Mouse (Mus musculus) kidney, embryonic 16.5 days (tissue): ENCODE data around the gene Cldn7. TPM values are rescaled to one million over a fixed set of nuclear protein-coding genes. Genes with fewer than 3 reads are reported as not detected.

Experiments
- ATAC-seq: fragments of 200-750 bp; cut with Nextera tagmentation; 2 replicates; pipeline ENCODE4 v1.8.0; 2017; ENCODE audit warnings: moderate TSS enrichment; ENCODE audit not compliant: low FRiP score, low TSS enrichment
- H3K27ac ChIP-seq: fragments of 300-500 bp; sonication (generic); 2 replicates; pipeline ENCODE4 v1.5.1; 2014; ENCODE audit warnings: low read length
- H3K27me3 ChIP-seq: fragments of 300-500 bp; sonication (generic); 2 replicates; pipeline ENCODE4 v1.6.1; 2014; ENCODE audit warnings: low read length, control low read depth, mixed read lengths; ENCODE audit not compliant: insufficient read depth
- H3K36me3 ChIP-seq: fragments of 300-500 bp; sonication (generic); 2 replicates; pipeline ENCODE4 v1.6.1; 2014; ENCODE audit warnings: low read length, control low read depth, mixed read lengths; ENCODE audit not compliant: insufficient read depth
- H3K4me1 ChIP-seq: fragments of 300-500 bp; sonication (generic); 2 replicates; pipeline ENCODE4 v1.6.1; 2014; ENCODE audit warnings: low read length, control low read depth, mixed read lengths; ENCODE audit not compliant: insufficient read depth
- H3K4me2 ChIP-seq: fragments of 300-500 bp; sonication (generic); replicated peaks from 2 replicates; pipeline ENCODE4 v1.6.1; 2014; ENCODE audit warnings: low read depth, low read length
- H3K4me3 ChIP-seq: fragments of 300-500 bp; sonication (generic); 2 replicates; pipeline ENCODE4 v1.5.1; 2014; ENCODE audit warnings: mild to moderate bottlenecking, low read length
- H3K9ac ChIP-seq: fragments of 300-500 bp; sonication (generic); replicated peaks from 2 replicates; pipeline ENCODE4 v1.6.1; 2014; ENCODE audit warnings: low read length
- H3K9me3 ChIP-seq: fragments of 300-500 bp; sonication (generic); 2 replicates; pipeline ENCODE4 v1.6.1; 2016; ENCODE audit warnings: low read length, control low read depth
- WGBS: fragments of 180-500 bp; shearing (Covaris S2); extraction: QIAGEN DNeasy Blood & Tissue Kit; methylation state at CpG from one replicate; pipeline ENCODE4 v1.1.7; 2014; 5-methylcytosine and 5-hydroxymethylcytosine counted together
- polyA plus RNA-seq: library from polyadenylated mRNA; unstranded; fragments of >200 nt; fragmentation: Nextera tagmentation; extraction: Ambion mirVana; gene quantifications from 2 replicates; pipeline ENCODE4 v1.2.1, GENCODE M21; 2015

Cldn7 gene
- polyA plus RNA-seq, 1 experiment from 2014 or later, result 225 TPM

- 32% methylated on average over 17 of the region's 17 CpGs for WGBS
- peak overlapping the region; percentile 80 for H3K27ac ChIP-seq
- peak overlapping the region; percentile 57 for H3K9ac ChIP-seq
- H3K36me3 ChIP-seq, result peaks cover 21% of the 10 kb centered on the region
- ATAC-seq, result no peak
- peak overlapping the region; percentile 61 for H3K4me2 ChIP-seq
- peaks cover 44% of the 10 kb centered on the region for H3K27me3 ChIP-seq
- peak overlapping the region; percentile 54 for H3K4me3 ChIP-seq
- peaks cover 16% of the 10 kb centered on the region; the same call in 1 of the 2 replicates for H3K4me1 ChIP-seq
- no peaks in the 10 kb centered on the region for H3K9me3 ChIP-seq
Observed at GRCm38 (mm10) chr11:69966860-69967517, 2.4 kb downstream of the Cldn7 start.

GRCm38 (mm10) chr11:69968793-69969192 is 4.2 kb downstream of the Cldn7 start:
- WGBS, result 73% methylated on average over 4 of the region's 4 CpGs
- H3K9ac ChIP-seq, result no peak overlapping the region
- H3K36me3 ChIP-seq, result peaks cover 35% of the 10 kb centered on the region
- no peak overlapping the region for H3K4me2 ChIP-seq
- H3K27ac ChIP-seq, result peak overlapping the region; percentile 35
- ATAC-seq, result no peak
- H3K27me3 ChIP-seq, result peaks cover 28% of the 10 kb centered on the region
- H3K4me1 ChIP-seq, result peaks cover 16% of the 10 kb centered on the region; the same call in 1 of the 2 replicates
- no peak overlapping the region for H3K4me3 ChIP-seq
- no peaks in the 10 kb centered on the region for H3K9me3 ChIP-seq

GRCm38 (mm10) chr11:69970222-69970621 is 5.6 kb downstream of the Cldn7 start:
- Histone ChIP-seq H3K4me1 (peaks cover 16% of the 10 kb centered on the region; the same call in 1 of the 2 replicates), H3K4me3 (no peak overlapping the region), H3K9me3 (no peaks in the 10 kb centered on the region), H3K36me3 (peaks cover 49% of the 10 kb centered on the region), H3K9ac (no peak overlapping the region), H3K27ac (peak overlapping the region; percentile 19), H3K27me3 (peaks cover 15% of the 10 kb centered on the region), H3K4me2 (no peak overlapping the region)
- ATAC-seq, result no peak
- WGBS, result 57% methylated on average over 6 of the region's 6 CpGs

- Histone ChIP-seq H3K9me3 (no peaks in the 10 kb centered on the region), H3K27ac (peak overlapping the region; percentile 19), H3K36me3 (peaks cover 53% of the 10 kb centered on the region), H3K4me2 (no peak overlapping the region), H3K27me3 (peaks cover 9% of the 10 kb centered on the region), H3K4me1 (peaks cover 16% of the 10 kb centered on the region; the same call in 1 of the 2 replicates), H3K9ac (no peak overlapping the region), H3K4me3 (no peak overlapping the region)
- WGBS, result 75% methylated on average over 3 of the region's 3 CpGs
- ATAC-seq, result no peak
Observed at GRCm38 (mm10) chr11:69970775-69971174, 6.2 kb downstream of the Cldn7 start.

- WGBS, result 98% methylated on average over 2 of the region's 2 CpGs
- Histone ChIP-seq H3K9ac (no peak overlapping the region), H3K27me3 (no peaks in the 10 kb centered on the region), H3K4me1 (peaks cover 13% of the 10 kb centered on the region), H3K36me3 (peaks cover 53% of the 10 kb centered on the region), H3K27ac (no peak overlapping the region), H3K9me3 (no peaks in the 10 kb centered on the region), H3K4me2 (no peak overlapping the region), H3K4me3 (no peak overlapping the region)
- no peak for ATAC-seq
Observed at GRCm38 (mm10) chr11:69974907-69975306, 10.3 kb downstream of the Cldn7 start.

GRCm38 (mm10) chr11:69976271-69976670 is 11.7 kb downstream of the Cldn7 start:
- no peaks in the 10 kb centered on the region for H3K9me3 ChIP-seq
- peaks cover 9% of the 10 kb centered on the region for H3K4me1 ChIP-seq
- peaks cover 49% of the 10 kb centered on the region for H3K36me3 ChIP-seq
- H3K27ac ChIP-seq, result no peak overlapping the region
- no peak for ATAC-seq
- no peak overlapping the region for H3K4me3 ChIP-seq
- H3K4me2 ChIP-seq, result no peak overlapping the region
- 88% methylated on average over 4 of the region's 4 CpGs for WGBS
- no peaks in the 10 kb centered on the region for H3K27me3 ChIP-seq
- no peak overlapping the region for H3K9ac ChIP-seq

- Histone ChIP-seq H3K9me3 (no peaks in the 10 kb centered on the region), H3K27ac (peak overlapping the region; percentile 99), H3K36me3 (peaks cover 37% of the 10 kb centered on the region), H3K9ac (peak overlapping the region; percentile 99), H3K4me3 (peak overlapping the region; percentile 100), H3K4me1 (peaks cover 28% of the 10 kb centered on the region), H3K27me3 (no peaks in the 10 kb centered on the region), H3K4me2 (peak overlapping the region; percentile 84)
- WGBS, result 2% methylated on average over 16 of the region's 16 CpGs
- ATAC-seq, result no peak
Observed at GRCm38 (mm10) chr11:69979827-69980195, 15.2 kb downstream of the Cldn7 start.

- 0% methylated on average over 39 of the region's 60 CpGs for WGBS
- ATAC-seq, result peak; percentile 94
- peaks cover 37% of the 10 kb centered on the region for H3K36me3 ChIP-seq
Observed at GRCm38 (mm10) chr11:69980196-69981140, 15.9 kb downstream of the Cldn7 start.

GRCm38 (mm10) chr11:69981141-69981762 is 16.7 kb downstream of the Cldn7 start, which contains the start of gene Ctdnep1:
Gene Ctdnep1, plus strand, starts transcription at chr11:69981156.
- WGBS, result 0% methylated on average over 43 of the region's 43 CpGs
- ATAC-seq, result peak; percentile 36
- Histone ChIP-seq H3K36me3 (peaks cover 38% of the 10 kb centered on the region), H3K4me1 (peaks cover 28% of the 10 kb centered on the region), H3K27me3 (no peaks in the 10 kb centered on the region), H3K4me2 (peak within 1 kb of the TSS; percentile 86), H3K4me3 (peak within 1 kb of the TSS; percentile 100), H3K9me3 (no peaks in the 10 kb centered on the region), H3K9ac (peak within 1 kb of the TSS; percentile 99), H3K27ac (peak within 1 kb of the TSS; percentile 99)

More at GRCm38 (mm10) chr11:69980196-69981140, 15.9 kb downstream of the Cldn7 start:
- H3K9me3 ChIP-seq, result no peaks in the 10 kb centered on the region
- peaks cover 28% of the 10 kb centered on the region for H3K4me1 ChIP-seq
- H3K4me3 ChIP-seq, result peak overlapping the region; percentile 100
- peak overlapping the region; percentile 99 for H3K9ac ChIP-seq
- peak overlapping the region; percentile 99 for H3K27ac ChIP-seq
- peak overlapping the region; percentile 86 for H3K4me2 ChIP-seq
- no peaks in the 10 kb centered on the region for H3K27me3 ChIP-seq
